Mouse (Mus musculus) hindbrain, embryonic 13.5 days (tissue): ENCODE measurements around the gene Atg7. TPM values are rescaled to one million over a fixed set of nuclear protein-coding genes. Genes with fewer than 3 reads are reported as not detected.

Source experiments
- ATAC-seq: fragments of 200-750 bp; cut with Nextera tagmentation; 2 replicates; pipeline ENCODE4 v1.8.0; 2017; ENCODE audit warnings: moderate TSS enrichment; ENCODE audit not compliant: low FRiP score
- H3K27ac ChIP-seq: fragments of 300-500 bp; sonication (generic); 2 replicates; pipeline ENCODE4 v1.5.1; 2015; ENCODE audit warnings: inconsistent platforms, mild to moderate bottlenecking, moderate library complexity
- H3K27me3 ChIP-seq: fragments of 300-500 bp; sonication (generic); 2 replicates; pipeline ENCODE4 v1.6.1; 2015; ENCODE audit warnings: mild to moderate bottlenecking, inconsistent platforms
- H3K36me3 ChIP-seq: fragments of 300-500 bp; sonication (generic); 2 replicates; pipeline ENCODE4 v1.6.1; 2015; ENCODE audit warnings: mild to moderate bottlenecking, inconsistent platforms
- H3K4me1 ChIP-seq: fragments of 300-500 bp; sonication (generic); replicated peaks from 2 replicates; pipeline ENCODE4 v1.6.1; 2015; ENCODE audit warnings: inconsistent platforms
- H3K4me2 ChIP-seq: fragments of 300-500 bp; sonication (generic); 2 replicates; pipeline ENCODE4 v1.6.1; 2015; ENCODE audit warnings: inconsistent platforms, mild to moderate bottlenecking, moderate library complexity
- H3K4me3 ChIP-seq: fragments of 300-500 bp; sonication (generic); 2 replicates; pipeline ENCODE4 v1.5.1; 2015; ENCODE audit warnings: mild to moderate bottlenecking, inconsistent platforms
- H3K9ac ChIP-seq: fragments of 300-500 bp; sonication (generic); 2 replicates; pipeline ENCODE4 v1.6.1; 2015; ENCODE audit warnings: mild to moderate bottlenecking, inconsistent platforms
- H3K9me3 ChIP-seq: fragments of 300-500 bp; sonication (generic); 2 replicates; pipeline ENCODE4 v1.6.1; 2016; ENCODE audit warnings: inconsistent platforms
- WGBS: fragments of 180-500 bp; shearing (Covaris S2); methylation state at CpG from one replicate; pipeline ENCODE4 v1.1.7; 2015; 5-methylcytosine and 5-hydroxymethylcytosine counted together
- polyA plus RNA-seq: library from polyadenylated mRNA; unstranded; fragments of >200 nt; fragmentation: Nextera tagmentation; extraction: Ambion mirVana; gene quantifications from 2 replicates; pipeline ENCODE4 v1.2.1, GENCODE M21; 2015

Atg7 gene
- polyA plus RNA-seq, 1 experiment from 2014 or later: 18.2 TPM

- no peak overlapping the region for H3K9ac ChIP-seq
- H3K4me3 ChIP-seq: no peak overlapping the region
- no peak for ATAC-seq
- WGBS: 81% methylated on average over 8 of the region's 8 CpGs
- peaks cover 3% of the 10 kb centered on the region; the same call in 1 of the 2 replicates for H3K36me3 ChIP-seq
- peaks cover 69% of the 10 kb centered on the region for H3K4me1 ChIP-seq
- H3K27ac ChIP-seq: no peak overlapping the region
- H3K4me2 ChIP-seq: no peak overlapping the region
- H3K9me3 ChIP-seq: no peaks in the 10 kb centered on the region
- no peaks in the 10 kb centered on the region for H3K27me3 ChIP-seq
Observed at GRCm38 (mm10) chr6:114905253-114906028, 262.5 kb downstream of the Atg7 start.

GRCm38 (mm10) chr6:114906209-114906608, 263.3 kb downstream of the Atg7 start:
- H3K4me1 ChIP-seq: peaks cover 63% of the 10 kb centered on the region

GRCm38 (mm10) chr6:114907459-114907858, 264.6 kb downstream of the Atg7 start:
- Histone ChIP-seq H3K9ac (no peak overlapping the region), H3K27ac (no peak overlapping the region), H3K4me3 (no peak overlapping the region), H3K4me2 (no peak overlapping the region), H3K36me3 (peaks cover 3% of the 10 kb centered on the region; the same call in 1 of the 2 replicates), H3K9me3 (no peaks in the 10 kb centered on the region), H3K27me3 (no peaks in the 10 kb centered on the region), H3K4me1 (peaks cover 63% of the 10 kb centered on the region)
- ATAC-seq: no peak
- WGBS: 95% methylated on average over 6 of the region's 6 CpGs

More at GRCm38 (mm10) chr6:114906209-114906608, 263.3 kb downstream of the Atg7 start:
- Histone ChIP-seq H3K9me3 (no peaks in the 10 kb centered on the region), H3K9ac (no peak overlapping the region), H3K27ac (no peak overlapping the region), H3K4me2 (no peak overlapping the region), H3K27me3 (no peaks in the 10 kb centered on the region), H3K36me3 (peaks cover 3% of the 10 kb centered on the region; the same call in 1 of the 2 replicates), H3K4me3 (no peak overlapping the region)
- ATAC-seq: no peak
- WGBS: 76% methylated on average over 5 of the region's 5 CpGs

- H3K4me1 ChIP-seq: peaks cover 66% of the 10 kb centered on the region
Observed at GRCm38 (mm10) chr6:114909801-114910200, 266.9 kb downstream of the Atg7 start.

More at GRCm38 (mm10) chr6:114909801-114910200, 266.9 kb downstream of the Atg7 start:
- no peak for ATAC-seq
- H3K4me3 ChIP-seq: no peak overlapping the region
- no peak overlapping the region for H3K4me2 ChIP-seq
- peaks cover 3% of the 10 kb centered on the region; the same call in 1 of the 2 replicates for H3K36me3 ChIP-seq
- no peak overlapping the region for H3K27ac ChIP-seq
- H3K27me3 ChIP-seq: no peaks in the 10 kb centered on the region
- no peaks in the 10 kb centered on the region for H3K9me3 ChIP-seq
- H3K9ac ChIP-seq: no peak overlapping the region
- 92% methylated on average over 7 of the region's 7 CpGs for WGBS

Other genes starting within 250 kb of the Atg7 start
- 0.47 and 0.73 TPM in 2 replicates for gene Hrh1, start 245.2 kb upstream of the Atg7 start, polyA plus RNA-seq